Mouse (Mus musculus): ENCODE results near the gene Olfr937.

Olfr937 gene

DNA sequence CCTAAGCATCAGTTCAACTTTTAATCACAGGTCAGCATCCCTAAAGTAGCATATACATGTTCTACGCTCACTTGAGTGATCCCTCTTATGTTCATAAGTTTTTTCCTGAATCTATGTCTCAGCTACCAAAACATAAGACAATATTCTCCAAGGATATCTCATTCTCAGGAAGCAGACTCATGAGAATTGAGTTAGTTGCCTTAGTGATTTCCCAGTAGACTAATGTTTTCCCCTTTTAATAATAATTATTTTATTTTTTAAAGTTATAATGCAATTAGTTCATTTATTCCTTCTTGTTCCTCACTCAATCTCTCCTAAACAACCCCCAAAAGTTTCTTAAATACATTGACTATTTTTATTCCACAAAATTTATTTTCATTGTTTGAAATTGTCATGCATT lies at the start of gene Olfr937:
Olfr937 (minus strand) TSS at position 101 of the 400 bp plus-strand sequence.
- DNase-seq (ENCODE audit: low spot score in 2 of 2): no peak

DNA sequence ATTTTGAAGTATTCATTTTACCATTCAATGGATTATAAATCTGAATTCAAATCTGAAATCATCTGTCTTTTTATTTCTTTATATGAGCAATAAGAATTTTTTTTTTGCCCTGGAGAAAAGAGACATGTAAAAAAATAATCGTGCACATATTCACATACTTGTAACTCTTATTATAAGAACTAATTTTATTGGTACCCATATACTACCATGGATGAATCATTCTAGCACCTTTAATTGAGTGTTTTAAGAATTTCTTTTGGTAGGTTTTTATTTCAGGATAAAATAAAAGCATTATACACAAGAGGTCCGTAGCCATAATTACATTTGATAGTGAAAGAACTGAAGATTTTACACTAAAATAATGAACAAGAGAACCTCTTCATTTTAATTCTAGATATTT lies 14.0 kb upstream of the Olfr937 start, which contains the start of gene Olfr938:
Olfr938 (minus strand) TSS at position 101 of the 400 bp plus-strand sequence.
- no peak for DNase-seq (ENCODE audit: low spot score in 2 of 2)

DNA sequence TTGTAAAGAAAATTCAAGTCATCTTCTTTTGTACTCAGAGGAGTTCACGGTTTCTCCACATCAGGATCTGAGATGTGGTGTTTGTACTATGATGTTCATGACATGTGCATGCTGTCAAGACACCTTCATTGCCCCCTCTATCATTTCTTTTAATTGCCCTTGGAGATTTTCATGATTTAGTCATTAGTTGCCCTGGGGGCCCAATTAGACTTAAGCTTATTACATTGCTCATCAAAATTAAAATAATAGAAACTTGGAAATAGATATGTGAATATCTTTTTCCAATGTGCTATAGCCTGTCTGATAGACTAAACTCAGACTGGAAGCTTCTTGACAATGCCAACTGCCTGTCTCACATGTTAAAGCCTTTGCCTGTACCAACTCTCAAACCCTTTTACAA lies 41.5 kb downstream of the Olfr937 start, which contains the start of gene Olfr146:
Olfr146 (minus strand) TSS at position 101 of the 400 bp plus-strand sequence.
- DNase-seq (ENCODE audit: low spot score in 2 of 2): no peak
